Mouse (Mus musculus) right cerebral cortex, postnatal 25 days (tissue): ENCODE measurements around the gene Hspb6.
A peak's percentile ranks its signal among the peaks of the same experiment; 100 is the strongest.

ENCODE experiments used
- DNase-seq: peaks from one replicate; pipeline ENCODE4 v3.0.0; 2022

Hspb6 gene

GRCm38 (mm10) chr7:30553810-30554584 is 2.0 kb downstream of the Hspb6 start:
- DNase-seq, result no peak

GRCm38 (mm10) chr7:30556894-30557536 is 5.0 kb downstream of the Hspb6 start:
- no peak for DNase-seq

- DNase-seq, result no peak
These were observed 6.0 kb downstream of the Hspb6 start for GRCm38 (mm10) chr7:30557901-30558514.

- DNase-seq, result no peak
These were observed 6.9 kb downstream of the Hspb6 start for GRCm38 (mm10) chr7:30558656-30559442.

- DNase-seq, result peak; percentile 96
These were observed 7.5 kb downstream of the Hspb6 start, which contains the start of gene Lin37 for GRCm38 (mm10) chr7:30559443-30559954. Gene Lin37 (minus strand): TSS chr7:30559838.

- DNase-seq, result no peak
These were observed 8.3 kb downstream of the Hspb6 start for GRCm38 (mm10) chr7:30560296-30560695.

- peak; percentile 40 for DNase-seq
These were observed 10.6 kb downstream of the Hspb6 start for GRCm38 (mm10) chr7:30562526-30563116.

- peak; percentile 94 for DNase-seq
These were observed 11.3 kb downstream of the Hspb6 start, which contains the start of the genes U2af1l4, Gm49396 and Psenen for GRCm38 (mm10) chr7:30563117-30563905. Gene U2af1l4 (plus strand): TSS chr7:30563301. Gene Gm49396 (plus strand): TSS chr7:30563344. Gene Psenen (minus strand): TSS chr7:30563627.

GRCm38 (mm10) chr7:30563906-30564280 is 11.9 kb downstream of the Hspb6 start:
- DNase-seq, result no peak

GRCm38 (mm10) chr7:30564970-30565571 is 13.1 kb downstream of the Hspb6 start, which contains the start of gene Igflr1:
Gene Igflr1 (plus strand): TSS chr7:30565427.
- DNase-seq, result no peak

- no peak for DNase-seq
These were observed 14.1 kb downstream of the Hspb6 start for GRCm38 (mm10) chr7:30566033-30566432.

- DNase-seq, result no peak
These were observed 15.6 kb downstream of the Hspb6 start for GRCm38 (mm10) chr7:30567555-30567954.

GRCm38 (mm10) chr7:30572389-30572788 is 20.4 kb downstream of the Hspb6 start:
- no peak for DNase-seq

- no peak for DNase-seq
These were observed 21.0 kb downstream of the Hspb6 start for GRCm38 (mm10) chr7:30572969-30573368.

GRCm38 (mm10) chr7:30579950-30580349 is 28.0 kb downstream of the Hspb6 start:
- DNase-seq, result no peak

- DNase-seq, result no peak
These were observed 29.6 kb downstream of the Hspb6 start for GRCm38 (mm10) chr7:30581547-30581946.

- DNase-seq, result no peak
These were observed 32.4 kb downstream of the Hspb6 start for GRCm38 (mm10) chr7:30584339-30584738.

- DNase-seq, result no peak
These were observed 33.2 kb downstream of the Hspb6 start for GRCm38 (mm10) chr7:30585170-30585569.

- no peak for DNase-seq
These were observed 34.6 kb downstream of the Hspb6 start for GRCm38 (mm10) chr7:30586455-30587020.
